Mouse (Mus musculus) kidney, adult 2 months (tissue): ENCODE measurements around the gene Cdc34b. TPM values are rescaled to one million over a fixed set of nuclear protein-coding genes. Genes with fewer than 3 reads are reported as not detected.

Source experiments
- DNase-seq: peaks from one replicate; pipeline ENCODE4 v3.0.0; 2021
- H3K27ac ChIP-seq: fragments of 200-500 bp; 2 replicates; pipeline ENCODE4 v1.5.1; 2012; ENCODE audit warnings: low read depth, low read length, control low read depth, inconsistent platforms; ENCODE audit not compliant: insufficient read depth
- H3K27me3 ChIP-seq: fragments of 200-500 bp; replicated peaks from 2 replicates; pipeline ENCODE4 v1.6.1; 2012; ENCODE audit warnings: mild to moderate bottlenecking, moderate library complexity, low read length, inconsistent platforms; ENCODE audit not compliant: control insufficient read depth, insufficient read depth
- H3K36me3 ChIP-seq: fragments of 200-500 bp; 2 replicates; pipeline ENCODE4 v1.6.1; 2012; ENCODE audit warnings: mild to moderate bottlenecking, moderate library complexity, low read length, inconsistent platforms; ENCODE audit not compliant: control insufficient read depth, insufficient read depth
- H3K4me1 ChIP-seq: fragments of 200-500 bp; 2 replicates; pipeline ENCODE4 v1.6.1; 2011; ENCODE audit warnings: low read length; ENCODE audit not compliant: control insufficient read depth, insufficient read depth
- H3K4me3 ChIP-seq: fragments of 200-500 bp; 2 replicates; pipeline ENCODE4 v1.5.1; 2011; ENCODE audit warnings: mild to moderate bottlenecking, low read depth, low read length, control low read depth; ENCODE audit not compliant: insufficient read depth
- CTCF ChIP-seq: fragments of 200-500 bp; conservative IDR thresholded peaks from 2 replicates; pipeline ENCODE4 v1.5.1; 2011; ENCODE audit warnings: low read depth, mild to moderate bottlenecking, control low read depth, low read length, moderate library complexity, mixed read lengths; ENCODE audit not compliant: insufficient read depth, insufficient read length
- POLR2A ChIP-seq: fragments of 200-500 bp; IDR thresholded peaks from one replicate; pipeline ENCODE4 v1.6.1; 2011; ENCODE audit warnings: low read depth, low read length, control low read depth
- WGBS: fragments of 180-500 bp; shearing (Covaris S2); methylation state at CpG from one replicate; pipeline ENCODE4 v1.1.7; 2018; 5-methylcytosine and 5-hydroxymethylcytosine counted together
- polyA plus RNA-seq: library from polyadenylated mRNA; depleted of rRNA; stranded (reverse); fragments of >200 nt; gene quantifications from 2 replicates; pipeline ENCODE4 v1.2.3, GENCODE M21; 2012; rRNA removed

Gene Cdc34b
- polyA plus RNA-seq, 1 experiment: 0.08 TPM

GRCm38 (mm10) chr11:94772363-94773055 is 30.9 kb downstream of the Cdc34b start:
- no peak for DNase-seq
- H3K27ac ChIP-seq: no peak overlapping the region
- no peak overlapping the region for H3K4me3 ChIP-seq
- no peaks in the 10 kb centered on the region for H3K27me3 ChIP-seq
- TF ChIP-seq POLR2A (no peak), CTCF (no peak)
- no peaks in the 10 kb centered on the region for H3K36me3 ChIP-seq
- H3K4me1 ChIP-seq: no peaks in the 10 kb centered on the region
- 70% methylated on average over 3 of the region's 3 CpGs for WGBS

DNA sequence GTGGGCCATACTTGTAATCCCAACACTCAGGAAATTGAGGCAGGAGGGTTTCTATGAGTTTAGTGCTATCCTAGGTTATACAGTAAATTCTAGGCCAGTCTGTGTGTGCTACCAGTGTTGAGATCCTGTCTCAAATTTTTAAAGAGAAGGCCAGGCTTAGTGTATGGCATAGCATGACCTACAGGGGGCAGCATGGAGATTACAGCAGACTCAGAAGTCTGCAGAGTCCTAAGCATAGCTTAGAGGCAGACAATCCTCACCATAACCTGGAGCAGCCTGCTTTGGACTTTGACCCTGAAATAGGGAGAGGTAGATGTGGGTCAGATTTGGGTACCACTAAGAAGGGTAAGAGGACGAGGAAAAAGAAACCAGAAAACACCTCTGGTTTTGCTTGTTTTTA is 32.3 kb downstream of the Cdc34b start:
- 82% methylated on average over 1 of the region's 1 CpGs for WGBS
- H3K27me3 ChIP-seq: no peaks in the 10 kb centered on the region
- H3K27ac ChIP-seq: no peak overlapping the region
- TF ChIP-seq CTCF (0 out of 2 replicates have a peak, but pooled peaks have one; percentile 25), POLR2A (no peak)
- no peaks in the 10 kb centered on the region for H3K36me3 ChIP-seq
- H3K4me3 ChIP-seq: no peak overlapping the region
- no peaks in the 10 kb centered on the region for H3K4me1 ChIP-seq
- no peak for DNase-seq

DNA sequence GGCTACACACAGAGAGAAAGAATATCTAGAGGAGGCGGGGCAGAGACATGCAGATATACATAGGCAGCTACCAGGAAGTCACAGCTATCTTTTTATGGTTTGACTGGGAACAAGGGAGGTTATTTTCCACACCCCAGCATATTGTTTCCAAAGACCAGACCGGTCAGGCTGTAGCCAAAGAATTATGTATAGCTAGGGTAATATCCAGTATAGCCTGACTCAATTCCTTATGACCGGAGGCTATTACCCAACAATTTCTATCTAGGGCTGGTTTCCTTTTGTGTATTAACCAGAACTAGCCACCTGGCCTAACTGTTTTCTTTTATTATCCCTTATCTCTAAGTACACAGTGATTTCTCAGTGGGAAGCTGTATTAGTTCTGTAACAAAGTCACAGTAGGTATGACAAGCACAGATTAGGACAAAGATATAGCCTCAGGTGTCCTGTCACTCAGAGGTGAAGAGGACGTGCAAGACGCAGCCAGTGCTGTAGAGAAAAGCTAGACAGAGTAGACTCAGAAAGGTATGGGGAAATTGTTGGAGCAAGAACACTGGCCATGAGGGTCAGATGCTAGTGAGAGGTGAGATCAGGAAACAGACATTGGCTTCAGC is 33.4 kb downstream of the Cdc34b start:
- WGBS: 92% methylated on average over 5 of the region's 5 CpGs
- Histone ChIP-seq H3K27ac (no peak overlapping the region), H3K4me1 (no peaks in the 10 kb centered on the region), H3K27me3 (no peaks in the 10 kb centered on the region), H3K36me3 (no peaks in the 10 kb centered on the region), H3K4me3 (no peak overlapping the region)
- DNase-seq: no peak
- no peak for TF ChIP-seq POLR2A
- no peak for TF ChIP-seq CTCF

GRCm38 (mm10) chr11:94782603-94783002 is 41.0 kb downstream of the Cdc34b start, which contains the start of gene Tmem92:
Tmem92 (minus strand) TSS chr11:94782703.
- Histone ChIP-seq H3K4me3 (no peak within 1 kb of the TSS), H3K27ac (no peak within 1 kb of the TSS), H3K4me1 (no peaks in the 10 kb centered on the region), H3K36me3 (no peaks in the 10 kb centered on the region), H3K27me3 (no peaks in the 10 kb centered on the region)
- TF ChIP-seq CTCF (no peak), POLR2A (no peak)
- DNase-seq: no peak

DNA sequence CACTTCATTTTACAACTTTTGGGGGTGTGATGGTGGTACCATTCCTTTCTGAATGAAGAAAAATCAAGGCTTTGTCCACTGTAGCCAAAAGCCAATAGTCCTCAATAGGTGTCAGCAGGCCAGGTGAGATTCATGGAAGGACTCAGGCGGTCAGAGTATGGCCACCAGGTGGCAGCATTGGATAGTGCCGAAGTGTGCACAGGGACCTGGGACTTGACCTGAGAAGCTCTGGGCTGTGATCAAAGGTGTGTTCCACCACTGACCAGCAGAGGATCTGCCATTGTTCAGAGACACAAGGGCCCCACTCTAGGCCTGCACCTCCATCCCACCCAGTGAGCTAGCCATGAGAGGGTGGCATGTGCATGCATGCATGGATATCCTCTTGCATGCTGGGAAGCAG is 43.7 kb downstream of the Cdc34b start:
- DNase-seq: peak; percentile 82
- Histone ChIP-seq H3K36me3 (no peaks in the 10 kb centered on the region), H3K27ac (no peak overlapping the region), H3K4me1 (no peaks in the 10 kb centered on the region), H3K4me3 (no peak overlapping the region), H3K27me3 (no peaks in the 10 kb centered on the region)
- 9% methylated on average over 2 of the region's 2 CpGs for WGBS
- no peak for TF ChIP-seq POLR2A
- TF ChIP-seq CTCF: peak; percentile 87

- Histone ChIP-seq H3K27ac (no peak overlapping the region), H3K36me3 (no peaks in the 10 kb centered on the region), H3K4me3 (no peak overlapping the region), H3K4me1 (no peaks in the 10 kb centered on the region), H3K27me3 (no peaks in the 10 kb centered on the region)
- no peak for DNase-seq
- TF ChIP-seq CTCF (no peak), POLR2A (no peak)
Measured at GRCm38 (mm10) chr11:94791700-94792099, 50.1 kb downstream of the Cdc34b start.

Other genes starting within 250 kb of the Cdc34b start
- gene Epn3, start 241.8 kb upstream of the Cdc34b start, polyA plus RNA-seq: 35.6 and 36.4 TPM in 2 replicates
- 5.0 TPM in 2 replicates for gene Mycbpap, start 220.0 kb upstream of the Cdc34b start, polyA plus RNA-seq
- gene Rsad1, start 192.5 kb upstream of the Cdc34b start, polyA plus RNA-seq: 8.6 and 10.1 TPM in 2 replicates
- gene Chad, start 176.7 kb upstream of the Cdc34b start, polyA plus RNA-seq: 0.10 and 0.22 TPM in 2 replicates
- 29.6 and 36.2 TPM in 2 replicates for gene Acsf2, start 139.9 kb upstream of the Cdc34b start, polyA plus RNA-seq
- gene Lrrc59, start 112.0 kb upstream of the Cdc34b start, polyA plus RNA-seq: 43.4 and 43.6 TPM in 2 replicates
- gene Mrpl27, start 88.0 kb upstream of the Cdc34b start, polyA plus RNA-seq: 92.0 and 121 TPM in 2 replicates
- gene Eme1, start 87.8 kb upstream of the Cdc34b start, polyA plus RNA-seq: 0.13 and 0.22 TPM in 2 replicates
- gene Xylt2, start 64.3 kb upstream of the Cdc34b start, polyA plus RNA-seq: 21.3 and 26.6 TPM in 2 replicates
- not detected in 2 replicates for gene Gm11541, start 37.3 kb upstream of the Cdc34b start, polyA plus RNA-seq
- not detected in 2 replicates for gene Tmem92, start 40.9 kb downstream of the Cdc34b start, polyA plus RNA-seq
- gene Col1a1, start 194.4 kb downstream of the Cdc34b start, polyA plus RNA-seq: 25.3 and 29.6 TPM in 2 replicates
- 0.56 TPM in 1 of 2 replicates, not detected in the other for gene Hils1, start 225.8 kb downstream of the Cdc34b start, polyA plus RNA-seq
- gene Sgca, start 234.5 kb downstream of the Cdc34b start, polyA plus RNA-seq: 5.0 and 23.9 TPM in 2 replicates
- gene Ppp1r9b, start 249.3 kb downstream of the Cdc34b start, polyA plus RNA-seq: 24.1 and 29.9 TPM in 2 replicates